Mouse (Mus musculus): ENCODE measurements around the gene Kidins220. TPM values are rescaled to one million over a fixed set of nuclear protein-coding genes. Genes with fewer than 3 reads are reported as not detected.

The Kidins220 gene
- polyA plus RNA-seq (2017; shearing (Covaris generic)): 10 to 100 TPM; 14.1 to 19.3 TPM

- peak; percentile 87 for ATAC-seq
Measured at GRCm38 (mm10) chr12:24974446-24975114, at the start of gene Kidins220. Gene Kidins220, plus strand, starts transcription at chr12:24974925.

- ATAC-seq: no peak
Measured at GRCm38 (mm10) chr12:24925276-24925675, 49.4 kb upstream of the Kidins220 start.

GRCm38 (mm10) chr12:24925684-24926083 is 49.0 kb upstream of the Kidins220 start:
- no peak for ATAC-seq

GRCm38 (mm10) chr12:24928051-24928748 is 46.5 kb upstream of the Kidins220 start:
- no peak for ATAC-seq

- ATAC-seq: no peak
Measured at GRCm38 (mm10) chr12:24929043-24929442, 45.7 kb upstream of the Kidins220 start.

- no peak for ATAC-seq
Measured at GRCm38 (mm10) chr12:24930760-24931159, 44.0 kb upstream of the Kidins220 start.

GRCm38 (mm10) chr12:24932120-24932519 is 42.6 kb upstream of the Kidins220 start:
- no peak for ATAC-seq

- no peak for ATAC-seq
Measured at GRCm38 (mm10) chr12:24933206-24933775, 41.4 kb upstream of the Kidins220 start.

GRCm38 (mm10) chr12:24933996-24934395 is 40.7 kb upstream of the Kidins220 start:
- ATAC-seq: no peak

- ATAC-seq: no peak
Measured at GRCm38 (mm10) chr12:24936281-24936680, 38.4 kb upstream of the Kidins220 start.

- no peak for ATAC-seq
Measured at GRCm38 (mm10) chr12:24939372-24939771, 35.4 kb upstream of the Kidins220 start.

- ATAC-seq: no peak
Measured at GRCm38 (mm10) chr12:24942619-24943287, 32.0 kb upstream of the Kidins220 start.

- ATAC-seq: no peak
Measured at GRCm38 (mm10) chr12:24943427-24943826, 31.3 kb upstream of the Kidins220 start.

GRCm38 (mm10) chr12:24944597-24944996 is 30.1 kb upstream of the Kidins220 start:
- no peak for ATAC-seq

GRCm38 (mm10) chr12:24947065-24947464 is 27.7 kb upstream of the Kidins220 start:
- ATAC-seq: no peak

GRCm38 (mm10) chr12:24948344-24948743 is 26.4 kb upstream of the Kidins220 start:
- no peak for ATAC-seq

GRCm38 (mm10) chr12:24950376-24951046 is 24.2 kb upstream of the Kidins220 start:
- ATAC-seq: no peak

GRCm38 (mm10) chr12:24952147-24952546 is 22.6 kb upstream of the Kidins220 start:
- peak; percentile 54 for ATAC-seq

- no peak for ATAC-seq
Measured at GRCm38 (mm10) chr12:24955137-24955536, 19.6 kb upstream of the Kidins220 start.

GRCm38 (mm10) chr12:24958526-24958925 is 16.2 kb upstream of the Kidins220 start:
- ATAC-seq: no peak

- no peak for ATAC-seq
Measured at GRCm38 (mm10) chr12:24961821-24962220, 12.9 kb upstream of the Kidins220 start.

GRCm38 (mm10) chr12:24962362-24962967 is 12.3 kb upstream of the Kidins220 start:
- ATAC-seq: no peak
